ENCODE assay signal across 25 mouse cellular contexts in genomic region chr4:91248650-91249049, GRCm38 (mm10).
"Had no signal": no experiment of that assay in that cellular context is flagged by ENCODE, and none has a peak within 500 bp of the region (broad histone marks: within the 10 kb centered on the region; RNA-seq: fewer than 3 reads in every experiment).

No protein-coding gene starts in this region.

- H3K4me1 ChIP-seq: hindbrain, embryonic 15.5 days; intestine, embryonic 15.5 days; limb, embryonic 10.5 days; limb, embryonic 12.5 days had no signal

- H3K36me3 ChIP-seq: heart, embryonic 13.5 days; heart, embryonic 15.5 days; intestine, embryonic 15.5 days; limb, embryonic 10.5 days; limb, embryonic 12.5 days had no signal

- ATAC-seq: inflammation-experienced regulatory T-cells, adult 6 months; intestine, embryonic 15.5 days; intestine, postnatal 0 days had no signal

- H3K27ac ChIP-seq: gastrocnemius, adult 2 months; heart, adult 2 months; heart, embryonic 13.5 days; heart, embryonic 15.5 days; hindbrain, embryonic 10.5 days; hindbrain, embryonic 13.5 days; hindbrain, embryonic 15.5 days; intestine, embryonic 15.5 days; layer of hippocampus, adult 2 months; left cerebral cortex, adult 2 months; limb, embryonic 10.5 days; limb, embryonic 12.5 days had no signal

- H3K4me3 ChIP-seq: gastrocnemius, adult 2 months; heart, adult 2 months; heart, embryonic 13.5 days; heart, embryonic 15.5 days; hindbrain, embryonic 10.5 days; hindbrain, embryonic 13.5 days; hindbrain, embryonic 15.5 days; intestine, embryonic 15.5 days; layer of hippocampus, adult 2 months; left cerebral cortex, adult 2 months; limb, embryonic 10.5 days; limb, embryonic 12.5 days had no signal

- H3K27me3 ChIP-seq: heart, embryonic 13.5 days; heart, embryonic 15.5 days; hindbrain, embryonic 13.5 days; hindbrain, embryonic 15.5 days; intestine, embryonic 15.5 days; limb, embryonic 12.5 days had no signal

- H3K9me3 ChIP-seq: heart, embryonic 13.5 days; heart, embryonic 15.5 days; hindbrain, embryonic 10.5 days; hindbrain, embryonic 13.5 days; hindbrain, embryonic 15.5 days; intestine, embryonic 15.5 days; limb, embryonic 10.5 days; limb, embryonic 12.5 days had no signal

- H3K4me2 ChIP-seq: heart, embryonic 11.5 days; heart, embryonic 13.5 days; heart, embryonic 15.5 days; hindbrain, embryonic 13.5 days; hindbrain, embryonic 15.5 days; intestine, embryonic 15.5 days; limb, embryonic 12.5 days had no signal

- H3K9ac ChIP-seq: heart, embryonic 13.5 days; heart, embryonic 15.5 days; hindbrain, embryonic 13.5 days; hindbrain, embryonic 15.5 days; intestine, embryonic 15.5 days; limb, embryonic 12.5 days had no signal

- DNase-seq: gastrocnemius, adult 2 months; gastrocnemius, postnatal 10 days; gastrocnemius, postnatal 25 days; heart, adult 2 months; heart, postnatal 14 days; heart, postnatal 4 days; kidney, adult 18-20 months; kidney, adult 8-10 months; kidney, postnatal 10 days; kidney, postnatal 25 days; kidney, postnatal 4 days; liver had no signal
